Mouse (Mus musculus): ENCODE data around the gene Vps25. TPM values are rescaled to one million over a fixed set of nuclear protein-coding genes. Genes with fewer than 3 reads are reported as not detected.

Vps25 gene
- polyA plus RNA-seq, 1 experiment from 2014 or later, result 118 TPM

DNA sequence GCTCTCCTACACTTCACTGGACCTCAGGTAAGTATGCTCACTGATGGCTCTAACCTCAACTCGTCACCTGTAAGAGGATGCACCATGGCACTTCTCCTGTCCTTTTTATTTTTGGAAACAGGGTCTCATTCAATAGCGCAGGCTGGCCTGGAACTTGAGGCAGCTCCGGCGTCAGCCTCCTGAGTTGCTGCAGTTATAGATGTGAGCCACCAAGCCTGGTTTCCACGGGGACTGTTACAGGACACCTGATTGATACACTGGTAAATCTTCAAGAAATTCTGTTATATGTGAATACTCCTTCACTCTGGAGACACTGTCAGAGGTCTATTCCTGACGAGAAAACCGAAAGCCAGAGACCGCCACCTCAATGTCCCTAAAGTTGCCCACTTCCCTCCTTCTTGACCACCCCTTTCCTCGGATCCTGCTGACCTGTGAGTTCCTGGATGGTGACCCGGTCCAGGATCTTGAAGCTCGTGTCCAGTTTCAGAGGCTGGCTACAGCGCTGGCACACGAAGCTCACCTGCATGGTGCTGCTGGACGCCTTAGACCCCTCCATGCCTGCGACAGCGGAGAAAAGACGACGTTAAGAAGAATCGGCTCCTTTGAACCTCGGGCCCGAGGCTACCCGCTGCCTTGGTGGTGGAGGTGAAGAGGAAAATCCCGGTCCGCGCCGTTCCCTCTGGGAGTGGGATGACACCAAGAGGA is 47.9 kb downstream of the Vps25 start:
- peak overlapping the region; percentile 98 for H3K4me2 ChIP-seq
- no peak overlapping the region for H3K27ac ChIP-seq
- 13% methylated on average over 26 of the region's 26 CpGs for WGBS
- peaks cover 32% of the 10 kb centered on the region for H3K36me3 ChIP-seq
- ATAC-seq (ENCODE audit: insufficient number of reproducible peaks, insufficient read depth, low FRiP score, low TSS enrichment, low read depth), result no peak
- peak overlapping the region; percentile 79 for H3K4me3 ChIP-seq
- no peaks in the 10 kb centered on the region for H3K9me3 ChIP-seq
- H3K27me3 ChIP-seq, result no peaks in the 10 kb centered on the region
- H3K4me1 ChIP-seq, result peaks cover 14% of the 10 kb centered on the region
- H3K9ac ChIP-seq, result peak overlapping the region; percentile 92

- Histone ChIP-seq H3K4me2 (peak within 1 kb of the TSS; percentile 98), H3K4me1 (peaks cover 14% of the 10 kb centered on the region), H3K36me3 (peaks cover 26% of the 10 kb centered on the region), H3K9me3 (no peaks in the 10 kb centered on the region), H3K9ac (peak within 1 kb of the TSS; percentile 92), H3K4me3 (peak within 1 kb of the TSS; percentile 79), H3K27ac (no peak within 1 kb of the TSS), H3K27me3 (peaks cover 4% of the 10 kb centered on the region; the same call in 1 of the 2 replicates)
- WGBS, result 7% methylated on average over 39 of the region's 39 CpGs
- peak; percentile 88 for ATAC-seq (ENCODE audit: insufficient number of reproducible peaks, insufficient read depth, low FRiP score, low TSS enrichment, low read depth)
Measured at GRCm38 (mm10) chr11:101302004-101302798, 48.7 kb downstream of the Vps25 start, which contains the start of gene Becn1. Gene Becn1 (minus strand): TSS chr11:101302286.

GRCm38 (mm10) chr11:101307744-101308143 is 54.2 kb downstream of the Vps25 start:
- ATAC-seq (ENCODE audit: insufficient number of reproducible peaks, insufficient read depth, low FRiP score, low TSS enrichment, low read depth), result no peak
- Histone ChIP-seq H3K4me3 (no peak overlapping the region), H3K9ac (no peak overlapping the region), H3K27me3 (peaks cover 5% of the 10 kb centered on the region; the same call in 1 of the 2 replicates), H3K36me3 (no peaks in the 10 kb centered on the region), H3K4me1 (no peaks in the 10 kb centered on the region), H3K27ac (no peak overlapping the region), H3K9me3 (no peaks in the 10 kb centered on the region), H3K4me2 (no peak overlapping the region)
- 40% methylated on average over 5 of the region's 5 CpGs for WGBS

Other genes with a start within 250 kb of the Vps25 start
- gene Atp6v0a1, start 244.3 kb upstream of the Vps25 start, polyA plus RNA-seq (2015; fragmentation: Nextera tagmentation; extraction: Ambion mirVana), result 33.2 and 38.8 TPM in 2 replicates
- gene Naglu, start 183.7 kb upstream of the Vps25 start, polyA plus RNA-seq (2015; fragmentation: Nextera tagmentation; extraction: Ambion mirVana), result 8.7 and 9.0 TPM in 2 replicates
- 0.15 TPM in 1 of 2 replicates, not detected in the other for gene Hsd17b1, start 175.3 kb upstream of the Vps25 start, polyA plus RNA-seq (2015; fragmentation: Nextera tagmentation; extraction: Ambion mirVana)
- gene Coasy, start 171.1 kb upstream of the Vps25 start, polyA plus RNA-seq (2015; fragmentation: Nextera tagmentation; extraction: Ambion mirVana), result 40.8 and 43.8 TPM in 2 replicates
- 46.8 and 50.9 TPM in 2 replicates for gene Mlx, start 166.4 kb upstream of the Vps25 start, polyA plus RNA-seq (2015; fragmentation: Nextera tagmentation; extraction: Ambion mirVana)
- 43.5 and 46.1 TPM in 2 replicates for gene Psmc3ip, start 158.3 kb upstream of the Vps25 start, polyA plus RNA-seq (2015; fragmentation: Nextera tagmentation; extraction: Ambion mirVana)
- 19.2 and 21.4 TPM in 2 replicates for gene Retreg3, start 133.8 kb upstream of the Vps25 start, polyA plus RNA-seq (2015; fragmentation: Nextera tagmentation; extraction: Ambion mirVana)
- gene Tubg1, start 133.8 kb upstream of the Vps25 start, polyA plus RNA-seq (2015; fragmentation: Nextera tagmentation; extraction: Ambion mirVana), result 69.7 and 77.2 TPM in 2 replicates
- gene Tubg2, start 97.8 kb upstream of the Vps25 start, polyA plus RNA-seq (2015; fragmentation: Nextera tagmentation; extraction: Ambion mirVana), result 12.6 and 12.9 TPM in 2 replicates
- gene Cntnap1, start 83.2 kb upstream of the Vps25 start, polyA plus RNA-seq (2015; fragmentation: Nextera tagmentation; extraction: Ambion mirVana), result 0.50 and 1.2 TPM in 2 replicates
- 9.7 and 10.2 TPM in 2 replicates for gene Plekhh3, start 82.4 kb upstream of the Vps25 start, polyA plus RNA-seq (2015; fragmentation: Nextera tagmentation; extraction: Ambion mirVana)
- 0.15 and 0.27 TPM in 2 replicates for gene Ccr10, start 78.3 kb upstream of the Vps25 start, polyA plus RNA-seq (2015; fragmentation: Nextera tagmentation; extraction: Ambion mirVana)
- gene Ezh1, start 27.2 kb upstream of the Vps25 start, polyA plus RNA-seq (2015; fragmentation: Nextera tagmentation; extraction: Ambion mirVana), result 16.9 and 19.8 TPM in 2 replicates
- gene Ramp2, start 7.7 kb upstream of the Vps25 start, polyA plus RNA-seq (2015; fragmentation: Nextera tagmentation; extraction: Ambion mirVana), result 84.9 and 92.3 TPM in 2 replicates
- 9.8 and 10.9 TPM in 2 replicates for gene Wnk4, start 6.9 kb downstream of the Vps25 start, polyA plus RNA-seq (2015; fragmentation: Nextera tagmentation; extraction: Ambion mirVana)
- gene Cntd1, start 25.3 kb downstream of the Vps25 start, polyA plus RNA-seq (2015; fragmentation: Nextera tagmentation; extraction: Ambion mirVana), result 1.7 and 2.3 TPM in 2 replicates
- 193 and 196 TPM in 2 replicates for gene Coa3, start 25.4 kb downstream of the Vps25 start, polyA plus RNA-seq (2015; fragmentation: Nextera tagmentation; extraction: Ambion mirVana)
- 129 and 130 TPM in 2 replicates for gene Becn1, start 48.6 kb downstream of the Vps25 start, polyA plus RNA-seq (2015; fragmentation: Nextera tagmentation; extraction: Ambion mirVana)
- 138 and 148 TPM in 2 replicates for gene Psme3, start 62.5 kb downstream of the Vps25 start, polyA plus RNA-seq (2015; fragmentation: Nextera tagmentation; extraction: Ambion mirVana)
- gene Aoc2, start 71.4 kb downstream of the Vps25 start, polyA plus RNA-seq (2015; fragmentation: Nextera tagmentation; extraction: Ambion mirVana), result 1.3 and 1.7 TPM in 2 replicates
- gene Aoc3, start 76.9 kb downstream of the Vps25 start, polyA plus RNA-seq (2015; fragmentation: Nextera tagmentation; extraction: Ambion mirVana), result 0.10 and 0.15 TPM in 2 replicates
- not detected in 2 replicates for gene G6pc, start 113.9 kb downstream of the Vps25 start, polyA plus RNA-seq (2015; fragmentation: Nextera tagmentation; extraction: Ambion mirVana)
- 73.9 and 88.6 TPM in 2 replicates for gene Aarsd1, start 163.9 kb downstream of the Vps25 start, polyA plus RNA-seq (2015; fragmentation: Nextera tagmentation; extraction: Ambion mirVana)
- 9.7 and 10.4 TPM in 2 replicates for gene Gm27029, start 171.1 kb downstream of the Vps25 start, polyA plus RNA-seq (2015; fragmentation: Nextera tagmentation; extraction: Ambion mirVana)
- 19.5 and 21.8 TPM in 2 replicates for gene Rundc1, start 171.4 kb downstream of the Vps25 start, polyA plus RNA-seq (2015; fragmentation: Nextera tagmentation; extraction: Ambion mirVana)
- gene Ptges3l, start 171.6 kb downstream of the Vps25 start, polyA plus RNA-seq (2015; fragmentation: Nextera tagmentation; extraction: Ambion mirVana), result 5.5 and 8.1 TPM in 2 replicates
- 342 and 404 TPM in 2 replicates for gene Rpl27, start 188.6 kb downstream of the Vps25 start, polyA plus RNA-seq (2015; fragmentation: Nextera tagmentation; extraction: Ambion mirVana)
- gene Ifi35, start 194.7 kb downstream of the Vps25 start, polyA plus RNA-seq (2015; fragmentation: Nextera tagmentation; extraction: Ambion mirVana), result 9.1 and 10.9 TPM in 2 replicates
- 14.0 and 16.8 TPM in 2 replicates for gene Rnd2, start 211.3 kb downstream of the Vps25 start, polyA plus RNA-seq (2015; fragmentation: Nextera tagmentation; extraction: Ambion mirVana)
- 34.2 and 37.5 TPM in 2 replicates for gene Vat1, start 212.5 kb downstream of the Vps25 start, polyA plus RNA-seq (2015; fragmentation: Nextera tagmentation; extraction: Ambion mirVana)